Mouse (Mus musculus) lung, postnatal 0 days (tissue): ENCODE data around the gene Fstl3. TPM values are rescaled to one million over a fixed set of nuclear protein-coding genes. Genes with fewer than 3 reads are reported as not detected.

Experiments
- ATAC-seq: fragments of 200-750 bp; cut with Nextera tagmentation; 2 replicates; pipeline ENCODE4 v1.8.0; 2017; ENCODE audit warnings: moderate library complexity
- DNase-seq: peaks from one replicate; pipeline ENCODE4 v3.0.0-alpha.2; 2016; ENCODE audit warnings: low spot score
- H3K27ac ChIP-seq: fragments of 300-500 bp; sonication (generic); 2 replicates; pipeline ENCODE4 v1.5.1; 2014; ENCODE audit warnings: antibody characterized with exemption, mild to moderate bottlenecking, low read length, mixed read lengths
- H3K27me3 ChIP-seq: fragments of 300-500 bp; sonication (generic); replicated peaks from 2 replicates; pipeline ENCODE4 v1.6.1; 2014; ENCODE audit warnings: low read length, mixed read lengths; ENCODE audit not compliant: insufficient read depth
- H3K36me3 ChIP-seq: fragments of 300-500 bp; sonication (generic); 2 replicates; pipeline ENCODE4 v1.6.1; 2014; ENCODE audit warnings: low read length, mixed read lengths; ENCODE audit not compliant: insufficient read depth
- H3K4me1 ChIP-seq: fragments of 300-500 bp; sonication (generic); 2 replicates; pipeline ENCODE4 v1.6.1; 2014; ENCODE audit warnings: antibody characterized with exemption, low read depth, low read length, mixed read lengths; ENCODE audit not compliant: insufficient read depth
- H3K4me2 ChIP-seq: fragments of 300-500 bp; sonication (generic); replicated peaks from 2 replicates; pipeline ENCODE4 v1.6.1; 2014; ENCODE audit warnings: low read depth, mild to moderate bottlenecking, low read length, moderate library complexity, mixed read lengths
- H3K4me3 ChIP-seq: fragments of 300-500 bp; sonication (generic); 2 replicates; pipeline ENCODE4 v1.5.1; 2014; ENCODE audit warnings: low read depth, low read length
- H3K9ac ChIP-seq: fragments of 300-500 bp; sonication (generic); replicated peaks from 2 replicates; pipeline ENCODE4 v1.6.1; 2014; ENCODE audit warnings: low read depth, mild to moderate bottlenecking
- H3K9me3 ChIP-seq: fragments of 300-500 bp; sonication (generic); 2 replicates; pipeline ENCODE4 v1.6.1; 2016; ENCODE audit warnings: low read length, mixed read lengths
- CTCF ChIP-seq: IDR thresholded peaks from 2 replicates; pipeline ENCODE4 v1.5.1; 2016; ENCODE audit warnings: antibody characterized with exemption, mild to moderate bottlenecking
- EP300 ChIP-seq: IDR thresholded peaks from 2 replicates; pipeline ENCODE4 v1.6.1; 2016; ENCODE audit warnings: antibody characterized with exemption, mild to moderate bottlenecking, control low read depth
- WGBS: fragments of 180-500 bp; shearing (Covaris S2); extraction: QIAGEN DNeasy Blood & Tissue Kit; methylation state at CpG from one replicate; pipeline ENCODE4 v1.1.7; 2014; 5-methylcytosine and 5-hydroxymethylcytosine counted together
- polyA plus RNA-seq: library from polyadenylated mRNA; unstranded; fragments of >200 nt; fragmentation: Nextera tagmentation; extraction: Ambion mirVana; gene quantifications from 2 replicates; pipeline ENCODE4 v1.2.1, GENCODE M21; 2015

The Fstl3 gene
- polyA plus RNA-seq, 1 experiment from 2014 or later = 39.9 TPM

DNA sequence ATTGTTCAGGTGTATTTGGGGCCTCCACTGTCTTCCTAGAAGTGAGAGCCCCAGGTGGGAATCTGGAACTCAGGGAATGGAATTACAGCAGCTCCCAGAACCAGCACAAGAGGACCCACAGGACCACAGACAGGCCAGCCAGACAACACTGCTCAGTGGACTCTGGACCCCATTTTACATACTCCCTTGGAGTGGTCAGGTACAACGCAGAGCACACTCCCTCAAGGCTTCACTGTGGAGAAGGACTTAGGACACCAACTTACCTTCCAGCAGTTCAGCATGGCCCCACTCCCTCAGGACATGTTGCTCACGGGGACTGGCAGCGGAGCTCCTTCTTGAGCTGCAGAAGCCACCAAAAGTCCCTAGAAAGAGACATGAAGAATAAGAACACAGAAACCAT, 31.7 kb upstream of the Fstl3 start:
- Histone ChIP-seq H3K4me2 (no peak overlapping the region), H3K4me3 (no peak overlapping the region), H3K27me3 (no peaks in the 10 kb centered on the region), H3K27ac (no peak overlapping the region), H3K4me1 (no peaks in the 10 kb centered on the region; the same call in 1 of the 2 replicates), H3K36me3 (peaks cover 18% of the 10 kb centered on the region; the same call in 1 of the 2 replicates), H3K9me3 (no peaks in the 10 kb centered on the region), H3K9ac (no peak overlapping the region)
- 89% methylated on average over 3 of the region's 3 CpGs for WGBS
- ATAC-seq = no peak
- TF ChIP-seq CTCF (no peak), EP300 (no peak)
- DNase-seq = no peak

DNA sequence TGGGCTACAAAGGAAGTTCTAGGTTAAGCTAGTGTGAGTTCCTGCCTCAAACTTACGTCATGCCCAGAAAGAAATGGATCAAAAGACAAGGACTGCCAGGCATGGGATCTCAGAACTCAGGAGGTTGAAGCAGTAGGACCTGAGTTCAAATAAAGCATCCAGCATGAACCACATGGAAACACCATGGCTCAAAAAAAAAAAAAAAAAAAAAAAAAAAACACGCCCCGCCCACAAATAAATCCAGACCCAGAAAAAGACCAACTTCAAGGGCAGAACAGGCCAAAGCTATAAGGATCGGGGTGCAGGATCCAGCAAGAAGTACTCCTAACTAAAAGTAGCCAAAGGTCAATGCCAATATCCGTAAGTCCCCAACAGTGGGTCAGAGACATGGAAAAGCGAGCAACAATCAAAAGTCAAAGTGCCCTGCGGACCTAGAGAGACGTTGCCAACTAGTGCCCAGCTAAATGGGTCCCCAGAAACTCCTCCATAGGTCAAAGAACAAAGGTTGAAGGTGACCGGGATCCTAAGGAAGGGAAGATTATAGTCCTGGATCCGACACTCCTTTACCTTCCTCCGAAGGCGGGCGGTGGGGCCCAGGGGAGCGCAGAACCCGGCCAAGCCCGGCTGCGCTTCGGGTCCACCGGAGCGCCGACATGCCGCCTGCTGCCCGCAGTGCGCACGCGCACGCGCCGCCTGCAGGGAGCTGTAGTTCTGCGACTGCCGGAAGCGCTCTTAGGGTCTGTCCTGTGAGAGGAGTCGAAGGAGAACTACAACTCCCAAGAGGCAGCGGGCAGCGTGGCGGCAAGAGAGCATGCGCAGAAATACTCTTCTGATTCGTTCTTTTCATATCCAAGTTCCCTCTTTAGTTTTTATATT, 30.9 kb upstream of the Fstl3 start, which contains the start of gene Polrmt:
Polrmt (minus strand) TSS at position 684 of the 876 bp plus-strand sequence.
- Histone ChIP-seq H3K9me3 (no peaks in the 10 kb centered on the region), H3K27ac (no peak within 1 kb of the TSS), H3K27me3 (no peaks in the 10 kb centered on the region), H3K4me1 (no peaks in the 10 kb centered on the region; the same call in 1 of the 2 replicates), H3K4me3 (peak within 1 kb of the TSS; percentile 53), H3K4me2 (peak within 1 kb of the TSS; percentile 74), H3K9ac (peak within 1 kb of the TSS; percentile 39), H3K36me3 (peaks cover 12% of the 10 kb centered on the region; the same call in 1 of the 2 replicates)
- peak; percentile 65 for TF ChIP-seq CTCF
- no peak for TF ChIP-seq EP300
- peak; percentile 99 for DNase-seq
- 2% methylated on average over 35 of the region's 38 CpGs for WGBS
- peak; percentile 99 for ATAC-seq

DNA sequence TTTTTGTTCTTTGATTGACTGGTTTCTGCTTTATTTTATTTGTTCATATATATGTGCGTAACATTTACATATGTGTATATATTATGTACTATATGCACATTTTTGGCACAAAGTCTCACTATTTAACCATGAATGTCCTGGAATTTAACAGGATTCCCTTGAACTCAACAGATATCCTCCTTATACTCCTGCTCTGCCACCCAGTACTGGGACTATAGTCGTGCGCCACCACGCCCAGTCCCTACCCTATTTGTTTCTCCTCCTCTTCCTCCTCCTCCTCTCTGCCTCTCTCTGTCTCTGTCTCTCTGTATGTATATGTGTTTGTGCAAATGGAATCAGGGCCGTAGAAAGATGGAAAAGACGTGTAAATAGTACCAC, 30.3 kb upstream of the Fstl3 start:
- ATAC-seq (peak; percentile 27), DNase-seq (no peak)
- 18% methylated on average over 6 of the region's 6 CpGs for WGBS
- H3K27ac ChIP-seq = no peak overlapping the region
- no peak overlapping the region for H3K9ac ChIP-seq
- H3K27me3 ChIP-seq = no peaks in the 10 kb centered on the region
- H3K36me3 ChIP-seq = 0 out of 2 replicates have a peak, but pooled peaks cover 5% of the 10 kb centered on the region
- H3K4me3 ChIP-seq = no peak overlapping the region
- TF ChIP-seq EP300 = no peak
- no peak for TF ChIP-seq CTCF
- H3K4me1 ChIP-seq = no peaks in the 10 kb centered on the region; the same call in 1 of the 2 replicates
- peak overlapping the region; percentile 43; the same call in 1 of the 2 replicates for H3K4me2 ChIP-seq
- no peaks in the 10 kb centered on the region for H3K9me3 ChIP-seq

DNA sequence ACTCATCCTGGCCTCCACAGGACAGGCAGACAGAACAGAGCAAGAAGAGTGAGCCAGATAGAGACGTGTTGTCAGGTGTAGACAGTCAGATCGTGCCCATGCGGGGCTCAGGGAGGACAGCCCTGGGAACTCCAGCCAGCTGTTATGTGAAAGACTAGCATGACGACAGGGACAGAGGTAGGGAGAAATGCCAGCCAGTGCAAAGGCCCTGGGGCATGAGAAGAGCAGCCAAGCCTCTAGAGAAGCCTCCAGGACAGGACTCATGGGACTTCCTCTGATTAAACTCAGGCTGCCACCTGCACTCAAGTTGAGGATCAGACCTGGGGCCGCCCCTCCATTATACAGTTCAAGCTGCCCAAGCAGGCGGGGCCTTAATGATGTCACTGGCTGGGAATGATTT, 28.6 kb upstream of the Fstl3 start:
- no peaks in the 10 kb centered on the region for H3K27me3 ChIP-seq
- 68% methylated on average over 6 of the region's 6 CpGs for WGBS
- H3K36me3 ChIP-seq = no peaks in the 10 kb centered on the region

DNA sequence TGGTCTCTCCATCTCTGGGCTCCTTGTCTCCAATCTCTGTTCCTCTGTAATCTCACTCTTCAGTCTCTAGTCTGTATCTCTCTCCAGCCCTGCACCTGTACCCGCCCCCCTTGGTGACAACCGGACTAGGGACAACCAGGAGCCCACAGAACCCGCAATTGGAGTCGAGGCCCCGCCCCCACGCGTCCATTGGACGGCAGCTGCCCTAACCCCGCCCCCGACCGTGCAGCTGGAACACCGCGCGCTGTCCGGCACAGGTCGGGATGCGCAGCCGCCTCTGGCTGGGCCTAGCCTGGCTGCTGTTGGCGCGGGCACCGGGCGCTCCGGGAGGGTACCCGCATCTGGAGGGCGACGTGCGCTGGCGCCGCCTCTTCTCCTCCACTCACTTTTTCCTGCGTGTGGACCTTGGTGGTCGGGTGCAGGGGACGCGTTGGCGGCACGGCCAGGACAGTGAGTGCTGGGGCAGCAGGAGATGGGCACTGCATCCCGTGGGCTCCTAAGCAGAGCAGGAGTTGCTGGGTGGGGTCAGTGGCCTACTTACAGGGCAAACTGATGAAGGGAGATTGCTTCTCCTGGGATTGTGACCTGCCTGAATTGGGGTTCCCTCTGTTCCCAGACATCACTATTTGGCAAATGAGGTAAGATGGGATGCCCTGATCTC, 22.1 kb upstream of the Fstl3 start, which contains the start of gene Fgf22:
Fgf22 (plus strand) TSS at position 221 of the 661 bp plus-strand sequence.
- Histone ChIP-seq H3K27ac (no peak within 1 kb of the TSS), H3K36me3 (0 out of 2 replicates have a peak, but pooled peaks cover 10% of the 10 kb centered on the region), H3K4me2 (peak within 1 kb of the TSS; percentile 47), H3K27me3 (no peaks in the 10 kb centered on the region), H3K9me3 (no peaks in the 10 kb centered on the region), H3K4me1 (no peaks in the 10 kb centered on the region), H3K9ac (no peak within 1 kb of the TSS), H3K4me3 (no peak within 1 kb of the TSS)
- DNase-seq = peak; percentile 54
- no peak for TF ChIP-seq CTCF
- TF ChIP-seq EP300 = no peak
- peak; percentile 86 for ATAC-seq
- WGBS = 1% methylated on average over 36 of the region's 36 CpGs

More for the DNA sequence above, 28.6 kb upstream of the Fstl3 start:
- Histone ChIP-seq H3K4me2 (no peak overlapping the region), H3K27ac (no peak overlapping the region), H3K9me3 (no peaks in the 10 kb centered on the region), H3K9ac (no peak overlapping the region), H3K4me1 (no peaks in the 10 kb centered on the region; the same call in 1 of the 2 replicates), H3K4me3 (no peak overlapping the region)
- DNase-seq (no peak), ATAC-seq (no peak)
- TF ChIP-seq CTCF (no peak), EP300 (no peak)

DNA sequence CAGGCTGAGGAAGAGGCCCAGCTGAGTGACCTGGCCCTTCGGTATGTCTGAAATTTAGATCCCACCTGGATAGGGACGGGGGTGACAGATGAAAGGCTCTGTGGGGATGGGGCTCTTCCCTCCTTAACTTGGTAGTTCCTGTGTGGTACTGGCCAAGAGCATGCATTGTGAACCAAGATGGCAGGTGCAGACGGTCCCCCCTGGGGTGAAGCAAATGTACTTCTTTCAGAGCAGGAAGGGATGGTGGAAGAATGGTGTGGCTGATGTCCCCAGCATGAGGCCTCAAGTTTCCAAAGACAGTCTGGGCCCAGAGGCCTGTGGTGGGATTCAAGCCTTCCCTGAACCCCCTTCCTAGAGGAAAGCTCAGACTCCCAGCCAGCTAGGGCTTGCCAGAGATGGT, 21.2 kb upstream of the Fstl3 start:
- Histone ChIP-seq H3K9ac (no peak overlapping the region), H3K9me3 (no peaks in the 10 kb centered on the region), H3K4me3 (no peak overlapping the region), H3K4me1 (no peaks in the 10 kb centered on the region), H3K27ac (no peak overlapping the region), H3K4me2 (no peak overlapping the region), H3K36me3 (peaks cover 10% of the 10 kb centered on the region; the same call in 1 of the 2 replicates), H3K27me3 (no peaks in the 10 kb centered on the region)
- ATAC-seq (no peak), DNase-seq (no peak)
- WGBS = 78% methylated on average over 3 of the region's 3 CpGs
- TF ChIP-seq CTCF (no peak), EP300 (no peak)
